Mouse (Mus musculus) bone marrow macrophage, adult 2 months (primary cell): ENCODE measurements around the gene Plch1. TPM values are rescaled to one million over a fixed set of nuclear protein-coding genes. Genes with fewer than 3 reads are reported as not detected.

ENCODE experiments used
- H3K27ac ChIP-seq: 2 replicates; pipeline ENCODE4 v1.5.1; 2012; ENCODE audit warnings: low read depth, low read length; ENCODE audit not compliant: insufficient read depth
- H3K4me1 ChIP-seq: 2 replicates; pipeline ENCODE4 v1.6.1; 2012; ENCODE audit warnings: low read length; ENCODE audit not compliant: control insufficient read depth, insufficient read depth
- H3K4me3 ChIP-seq: 2 replicates; pipeline ENCODE4 v1.5.1; 2012; ENCODE audit warnings: mild to moderate bottlenecking, low read length, moderate library complexity; ENCODE audit not compliant: insufficient read depth
- CTCF ChIP-seq: IDR thresholded peaks from 2 replicates; pipeline ENCODE4 v1.5.1; 2012; ENCODE audit warnings: low read depth, mild to moderate bottlenecking, low read length, moderate library complexity
- POLR2A ChIP-seq: IDR thresholded peaks from 2 replicates; pipeline ENCODE4 v1.6.1; 2012; ENCODE audit warnings: mild to moderate bottlenecking, low read depth, low read length, borderline replicate concordance
- polyA plus RNA-seq: library from polyadenylated mRNA; stranded (reverse); fragments of >200 nt; gene quantifications from 2 replicates; pipeline ENCODE4 v1.2.4, GENCODE M21; 2012; ENCODE audit not compliant: missing spikeins, insufficient read depth, insufficient read length

The Plch1 gene
- polyA plus RNA-seq, 1 experiment, result not detected

DNA sequence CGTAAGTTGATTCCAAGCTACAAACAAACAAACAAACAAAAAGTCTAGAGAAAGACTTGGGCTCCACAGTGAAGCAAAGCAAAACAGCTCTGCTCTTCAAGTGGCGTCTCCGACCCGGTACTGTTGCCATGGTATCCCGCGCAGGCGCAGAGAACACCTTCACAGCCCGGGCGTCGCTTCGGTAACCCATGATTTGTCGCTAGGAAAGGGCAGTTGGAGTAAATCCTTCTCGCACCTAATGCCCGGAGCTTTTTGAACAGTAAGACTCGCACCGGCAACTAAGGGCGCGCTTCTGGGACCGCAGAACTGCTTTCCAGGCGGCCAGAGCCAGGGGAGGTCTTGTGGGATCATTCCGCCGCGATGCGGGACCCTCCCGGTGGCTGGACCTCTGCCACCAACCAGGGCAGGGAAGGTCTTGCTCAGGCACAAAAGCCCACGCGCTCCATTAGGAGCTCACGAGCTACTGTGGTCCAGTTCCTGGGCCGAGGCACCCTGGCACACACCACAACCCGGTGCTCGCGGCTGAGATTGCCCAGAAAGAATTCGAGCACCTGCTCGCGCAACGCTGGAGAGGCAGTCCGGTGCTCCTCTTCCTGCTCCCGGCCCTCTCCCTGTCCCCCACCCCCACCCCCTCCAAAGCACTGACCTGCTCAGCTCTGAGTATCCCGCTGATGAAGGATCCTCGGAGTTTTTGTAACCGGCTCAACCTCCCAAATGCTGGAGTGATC is 527 bp downstream of the Plch1 start:
- TF ChIP-seq CTCF, result no peak
- no peak for TF ChIP-seq POLR2A
- H3K4me3 ChIP-seq, result peak overlapping the region; percentile 71

DNA sequence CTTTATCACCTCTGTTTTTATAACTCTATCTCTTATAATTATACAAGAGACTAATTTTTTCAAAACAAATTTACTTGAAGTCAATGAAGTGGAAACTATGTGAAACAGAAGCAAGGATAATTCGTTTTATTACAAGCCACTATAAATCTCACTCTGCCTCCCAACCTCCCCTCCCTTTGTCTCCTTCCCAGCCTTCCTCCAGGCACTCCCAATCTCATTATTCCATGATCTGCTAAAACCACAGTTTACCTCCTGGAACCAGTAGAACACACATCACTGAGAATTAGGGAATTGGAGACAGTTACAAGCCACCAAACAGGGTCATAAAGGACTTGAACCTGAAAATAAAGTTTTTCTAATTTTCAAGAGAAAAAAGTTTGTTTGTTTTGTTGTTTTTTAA is 2.1 kb downstream of the Plch1 start:
- H3K4me3 ChIP-seq, result no peak overlapping the region
- TF ChIP-seq CTCF (no peak), POLR2A (no peak)

More for the DNA sequence above, 527 bp downstream of the Plch1 start:
- Histone ChIP-seq H3K27ac (no peak overlapping the region), H3K4me1 (no peaks in the 10 kb centered on the region)

DNA sequence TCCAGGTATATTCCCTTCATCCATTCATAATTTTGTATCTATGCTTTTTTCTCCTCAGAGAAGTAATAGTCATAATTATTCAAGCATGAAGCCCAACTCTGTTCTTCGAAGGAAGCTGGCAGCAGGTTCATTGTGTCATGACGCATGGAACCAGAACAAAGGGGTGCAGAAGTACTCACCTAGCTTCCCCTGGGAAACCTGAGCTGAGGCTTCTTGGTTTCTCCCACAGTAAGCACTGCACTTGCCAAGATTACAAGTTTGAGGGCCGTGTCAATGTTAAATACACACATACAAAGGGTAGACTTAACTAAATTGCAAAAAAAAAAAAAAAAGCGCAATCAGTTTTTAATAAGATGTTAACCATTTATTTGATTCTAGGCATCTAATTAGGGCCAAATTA is 3.0 kb downstream of the Plch1 start:
- H3K4me1 ChIP-seq, result no peaks in the 10 kb centered on the region
- TF ChIP-seq CTCF, result no peak
- no peak for TF ChIP-seq POLR2A
- H3K27ac ChIP-seq, result no peak overlapping the region
- no peak overlapping the region for H3K4me3 ChIP-seq

More for the DNA sequence above, 2.1 kb downstream of the Plch1 start:
- Histone ChIP-seq H3K27ac (no peak overlapping the region), H3K4me1 (no peaks in the 10 kb centered on the region)

DNA sequence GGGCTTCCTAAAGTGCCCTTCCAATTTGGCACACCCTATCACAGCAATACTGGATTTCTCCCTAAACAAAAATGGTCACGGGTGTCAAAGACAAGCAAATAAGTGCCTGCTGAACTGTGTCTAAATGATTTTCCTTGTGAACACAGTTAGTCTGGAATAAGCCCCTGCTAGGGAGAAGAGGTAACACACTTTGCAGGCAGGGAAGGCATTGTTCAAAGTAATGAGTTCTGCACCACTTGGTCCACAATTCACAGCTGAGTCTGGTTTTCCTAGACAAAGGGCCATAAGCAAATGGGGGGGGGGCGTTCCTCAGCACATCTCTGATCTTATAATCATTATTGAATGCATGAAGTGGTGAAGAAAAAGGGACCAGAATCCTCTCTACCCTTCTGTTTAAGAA is 3.5 kb downstream of the Plch1 start:
- Histone ChIP-seq H3K27ac (no peak overlapping the region), H3K4me1 (no peaks in the 10 kb centered on the region), H3K4me3 (no peak overlapping the region)
- no peak for TF ChIP-seq CTCF
- no peak for TF ChIP-seq POLR2A

DNA sequence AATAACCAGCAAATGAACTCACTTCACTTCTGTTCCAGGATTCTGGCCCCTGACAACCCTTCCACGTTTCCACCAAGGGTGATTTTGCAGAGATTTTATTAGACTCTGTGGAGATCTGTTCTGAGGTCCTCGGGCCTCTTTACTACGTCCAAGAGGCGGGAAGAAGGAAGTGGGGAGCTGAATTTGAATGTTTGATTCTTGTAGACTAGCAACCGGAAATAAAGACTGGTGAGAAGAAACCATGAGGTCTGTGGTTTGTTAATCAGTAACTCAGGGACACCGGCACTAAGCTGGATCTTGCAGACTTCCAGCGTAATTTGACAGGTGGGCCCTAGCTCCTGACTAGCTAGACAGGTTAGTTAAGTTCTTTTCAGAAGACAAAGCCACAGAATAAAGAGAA is 5.6 kb downstream of the Plch1 start:
- TF ChIP-seq CTCF, result no peak
- TF ChIP-seq POLR2A, result no peak
- no peak overlapping the region for H3K27ac ChIP-seq

DNA sequence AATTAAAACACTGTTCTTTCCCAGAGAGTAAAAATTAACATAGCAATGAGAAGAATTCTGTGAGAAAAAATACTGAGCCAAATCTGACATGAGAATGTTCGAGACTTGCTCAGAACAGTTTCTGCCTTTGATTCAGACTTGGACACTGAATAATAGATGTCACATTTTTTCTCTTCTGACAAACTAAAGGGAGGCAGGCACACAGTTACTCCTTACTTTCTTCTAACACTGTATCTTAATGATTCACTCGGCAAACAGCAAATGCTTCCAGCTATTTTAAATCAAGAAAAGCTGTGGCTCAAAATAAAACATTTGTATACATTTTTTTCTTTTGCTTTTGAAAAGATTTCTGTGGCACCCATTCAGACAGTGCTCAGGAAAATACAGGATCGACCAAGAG is 7.1 kb downstream of the Plch1 start:
- Histone ChIP-seq H3K4me1 (no peaks in the 10 kb centered on the region), H3K27ac (no peak overlapping the region), H3K4me3 (no peak overlapping the region)
- TF ChIP-seq CTCF, result no peak
- TF ChIP-seq POLR2A, result no peak

More for the DNA sequence above, 5.6 kb downstream of the Plch1 start:
- no peaks in the 10 kb centered on the region for H3K4me1 ChIP-seq
- no peak overlapping the region for H3K4me3 ChIP-seq

DNA sequence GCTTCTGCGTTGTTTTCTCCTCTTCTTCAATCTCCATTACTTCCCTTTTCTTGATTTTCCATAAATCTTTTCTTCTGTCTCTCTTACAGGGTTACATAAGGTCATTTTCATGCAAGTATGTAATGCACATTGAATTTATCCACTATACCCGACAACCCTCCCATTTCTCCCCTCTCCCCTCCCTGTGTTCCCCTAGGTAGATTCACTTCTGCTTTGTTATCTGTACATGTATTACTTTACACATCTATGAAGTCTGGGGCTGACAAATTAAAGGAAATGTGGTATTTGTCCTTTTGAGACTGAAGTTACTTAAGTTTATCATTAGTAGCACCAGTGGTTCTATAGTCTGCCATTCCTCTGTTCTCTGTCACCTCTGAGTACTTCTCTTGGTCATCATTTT is 18.2 kb downstream of the Plch1 start:
- H3K4me3 ChIP-seq, result no peak overlapping the region
- H3K4me1 ChIP-seq, result no peaks in the 10 kb centered on the region
- no peak for TF ChIP-seq CTCF
- H3K27ac ChIP-seq, result no peak overlapping the region

DNA sequence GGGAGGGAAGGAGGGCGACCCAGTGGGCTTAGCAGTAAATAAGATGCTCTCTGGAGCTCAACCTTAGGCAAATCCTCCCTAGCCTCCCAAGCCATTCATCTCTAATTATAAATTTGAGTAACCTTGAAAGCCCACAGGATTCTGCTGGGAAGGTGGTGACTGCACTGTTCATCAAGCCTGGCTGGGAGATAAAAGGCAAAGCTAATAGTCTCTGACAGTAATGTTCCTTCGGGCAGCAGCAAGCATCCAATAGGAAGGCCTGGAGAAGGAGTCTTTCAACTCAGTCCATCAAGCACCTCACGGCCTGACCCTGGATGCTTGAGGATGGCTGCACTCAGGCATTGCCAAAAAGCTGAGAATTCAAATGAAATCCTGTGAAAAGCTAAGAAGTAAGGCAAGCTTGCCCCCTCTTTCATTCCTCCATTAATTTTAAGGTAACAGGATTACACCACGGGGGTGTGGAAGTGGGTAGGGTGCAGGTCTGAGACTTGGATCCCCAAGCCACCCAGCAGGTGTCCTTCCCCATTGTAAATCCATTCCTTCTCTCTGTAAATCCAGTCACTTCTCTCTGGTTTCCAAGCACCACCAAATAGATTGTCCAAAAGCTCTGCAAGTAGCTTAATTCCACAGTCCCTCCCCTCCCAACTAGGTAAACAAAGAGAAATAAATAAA is 20.1 kb downstream of the Plch1 start:
- TF ChIP-seq POLR2A, result no peak
- TF ChIP-seq CTCF, result no peak
- Histone ChIP-seq H3K4me1 (no peaks in the 10 kb centered on the region), H3K4me3 (no peak overlapping the region), H3K27ac (no peak overlapping the region)

DNA sequence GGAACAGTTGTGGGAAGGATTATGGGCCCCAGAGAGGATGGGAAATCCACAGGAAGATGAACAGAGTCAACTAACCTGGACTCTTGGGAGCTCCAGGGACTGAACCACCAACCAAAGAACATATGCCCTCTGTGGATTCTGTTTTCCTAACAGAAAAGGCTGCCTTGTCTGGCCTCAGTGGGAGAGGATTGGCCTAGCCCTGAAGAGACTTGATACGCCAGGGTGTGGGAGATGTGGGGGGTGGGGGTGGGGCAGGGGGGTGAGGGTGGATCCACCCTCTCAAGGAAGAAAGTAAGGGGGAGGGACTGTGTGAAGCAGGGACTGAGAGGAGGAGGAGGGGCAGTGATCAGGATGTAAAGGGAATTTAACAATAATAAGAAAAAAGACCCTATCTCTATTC is 26.5 kb downstream of the Plch1 start:
- no peak overlapping the region for H3K4me3 ChIP-seq

DNA sequence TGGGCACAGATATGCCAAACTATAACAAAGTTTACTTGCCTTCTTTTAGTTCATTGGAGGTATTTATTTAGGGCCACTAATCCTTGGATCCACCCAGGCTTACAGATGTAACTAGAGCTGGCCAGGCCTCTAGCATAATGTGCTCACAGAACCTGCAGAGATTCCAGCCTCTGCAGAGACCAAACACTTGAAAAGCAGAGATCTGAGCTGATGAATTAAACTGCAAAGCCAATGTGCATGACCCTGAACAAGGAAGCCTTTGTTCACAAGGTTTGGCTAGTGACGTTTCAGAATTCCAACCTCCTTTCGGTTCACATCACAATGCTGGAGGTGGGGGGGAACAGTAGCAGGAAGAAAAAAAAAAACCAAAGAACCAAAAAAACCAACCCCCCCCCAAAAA is 28.0 kb downstream of the Plch1 start:
- TF ChIP-seq CTCF, result no peak
- TF ChIP-seq POLR2A, result no peak
- Histone ChIP-seq H3K27ac (no peak overlapping the region), H3K4me1 (no peaks in the 10 kb centered on the region), H3K4me3 (no peak overlapping the region)

More for the DNA sequence above, 26.5 kb downstream of the Plch1 start:
- no peak for TF ChIP-seq POLR2A
- Histone ChIP-seq H3K27ac (no peak overlapping the region), H3K4me1 (no peaks in the 10 kb centered on the region)

DNA sequence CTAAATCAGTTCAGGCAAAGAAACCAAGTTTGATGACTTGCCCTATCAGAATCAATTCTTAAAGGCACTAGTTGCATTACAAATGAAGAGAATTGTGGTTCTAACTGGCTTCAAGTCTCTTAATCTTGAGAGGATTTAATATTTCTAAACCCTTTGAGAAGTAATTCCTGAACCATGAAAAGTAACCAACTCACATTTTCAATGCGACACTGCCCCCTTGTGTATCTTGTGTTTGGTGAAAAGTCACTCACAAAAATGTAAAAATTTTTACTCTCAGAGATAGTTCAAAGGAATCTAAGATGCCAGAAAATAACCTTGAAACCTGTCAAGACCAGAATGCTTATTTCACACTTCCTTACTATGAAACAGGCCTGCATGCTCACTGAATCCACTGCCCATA is 31.0 kb downstream of the Plch1 start:
- H3K4me3 ChIP-seq, result no peak overlapping the region
- no peak overlapping the region for H3K27ac ChIP-seq
- H3K4me1 ChIP-seq, result no peaks in the 10 kb centered on the region
- TF ChIP-seq CTCF, result no peak
- TF ChIP-seq POLR2A, result no peak
